Mouse (Mus musculus): ENCODE measurements at regions not wholly inside any gene's neighbourhood (a gene's known extent, or its start where the extent isn't known, plus 50 kb on each side); places are given as distances from the start of the nearest gene placed in this dataset.

- H3K27me3 ChIP-seq (ENCODE audit: control insufficient read depth, insufficient read depth, low read length), result no peaks in the 10 kb centered on the region
- no peak overlapping the region for H3K9ac ChIP-seq (replicated peaks; ENCODE audit: low read depth, low read length)
- no peak overlapping the region for H3K27ac ChIP-seq (ENCODE audit: low read depth, low read length)
- H3K4me3 ChIP-seq (ENCODE audit: low read depth, low read length), result no peak overlapping the region
- H3K36me3 ChIP-seq (ENCODE audit: control insufficient read depth, insufficient read depth, low read length), result no peaks in the 10 kb centered on the region
- H3K9me3 ChIP-seq (ENCODE audit: control insufficient read depth, low read length), result no peaks in the 10 kb centered on the region
- H3K4me1 ChIP-seq (ENCODE audit: control insufficient read depth, insufficient read depth, low read length), result no peaks in the 10 kb centered on the region
- 17% methylated on average over 9 of the region's 9 CpGs for whole genome bisulfite sequencing
- ATAC-seq (ENCODE audit: low read depth), result 0 out of 2 replicates have a peak, but pooled peaks have one; percentile 49
- no peak overlapping the region for H3K4me2 ChIP-seq (ENCODE audit: low read depth, low read length)
Observed at GRCm38 (mm10) chr5:106367831-106368230, 90.1 kb downstream of the Barhl2 start.

GRCm38 (mm10) chr5:106367312-106367711 is 90.7 kb downstream of the Barhl2 start:
- WGBS, result 51% methylated on average over 5 of the region's 5 CpGs
- Histone ChIP-seq H3K4me3 (ENCODE audit: low read depth, low read length) (no peak overlapping the region), H3K27ac (ENCODE audit: low read depth, low read length) (no peak overlapping the region), H3K9ac (replicated peaks; ENCODE audit: low read depth, low read length) (no peak overlapping the region), H3K9me3 (ENCODE audit: control insufficient read depth, low read length) (no peaks in the 10 kb centered on the region), H3K4me2 (ENCODE audit: low read depth, low read length) (no peak overlapping the region), H3K4me1 (ENCODE audit: control insufficient read depth, insufficient read depth, low read length) (no peaks in the 10 kb centered on the region), H3K36me3 (ENCODE audit: control insufficient read depth, insufficient read depth, low read length) (no peaks in the 10 kb centered on the region), H3K27me3 (ENCODE audit: control insufficient read depth, insufficient read depth, low read length) (no peaks in the 10 kb centered on the region)
- no peak for ATAC-seq (ENCODE audit: low read depth)

GRCm38 (mm10) chr5:106366006-106366405 is 92.0 kb downstream of the Barhl2 start:
- no peak overlapping the region for H3K9ac ChIP-seq (replicated peaks; ENCODE audit: low read depth, low read length)
- ATAC-seq (ENCODE audit: low read depth), result no peak
- 86% methylated on average over 7 of the region's 7 CpGs for WGBS
- H3K9me3 ChIP-seq (ENCODE audit: control insufficient read depth, low read length), result no peaks in the 10 kb centered on the region
- H3K4me2 ChIP-seq (ENCODE audit: low read depth, low read length), result no peak overlapping the region
- H3K4me1 ChIP-seq (ENCODE audit: control insufficient read depth, insufficient read depth, low read length), result no peaks in the 10 kb centered on the region
- H3K27me3 ChIP-seq (ENCODE audit: control insufficient read depth, insufficient read depth, low read length), result no peaks in the 10 kb centered on the region
- no peak overlapping the region for H3K4me3 ChIP-seq (ENCODE audit: low read depth, low read length)
- H3K27ac ChIP-seq (ENCODE audit: low read depth, low read length), result no peak overlapping the region
- no peaks in the 10 kb centered on the region for H3K36me3 ChIP-seq (ENCODE audit: control insufficient read depth, insufficient read depth, low read length)

GRCm38 (mm10) chr5:106365094-106365493 is 92.9 kb downstream of the Barhl2 start:
- 43% methylated on average over 8 of the region's 8 CpGs for WGBS
- H3K36me3 ChIP-seq (ENCODE audit: control insufficient read depth, insufficient read depth, low read length), result no peaks in the 10 kb centered on the region
- no peak overlapping the region for H3K27ac ChIP-seq (ENCODE audit: low read depth, low read length)
- no peak for ATAC-seq (ENCODE audit: low read depth)
- no peaks in the 10 kb centered on the region for H3K27me3 ChIP-seq (ENCODE audit: control insufficient read depth, insufficient read depth, low read length)
- no peaks in the 10 kb centered on the region for H3K9me3 ChIP-seq (ENCODE audit: control insufficient read depth, low read length)
- H3K9ac ChIP-seq (replicated peaks; ENCODE audit: low read depth, low read length), result no peak overlapping the region
- no peak overlapping the region for H3K4me3 ChIP-seq (ENCODE audit: low read depth, low read length)
- no peaks in the 10 kb centered on the region for H3K4me1 ChIP-seq (ENCODE audit: control insufficient read depth, insufficient read depth, low read length)
- H3K4me2 ChIP-seq (ENCODE audit: low read depth, low read length), result no peak overlapping the region

GRCm38 (mm10) chr5:106351348-106351747 is 106.6 kb downstream of the Barhl2 start:
- Histone ChIP-seq H3K4me1 (ENCODE audit: control insufficient read depth, insufficient read depth, low read length) (no peaks in the 10 kb centered on the region), H3K4me2 (ENCODE audit: low read depth, low read length) (no peak overlapping the region), H3K36me3 (ENCODE audit: control insufficient read depth, insufficient read depth, low read length) (no peaks in the 10 kb centered on the region), H3K27ac (ENCODE audit: low read depth, low read length) (no peak overlapping the region), H3K4me3 (ENCODE audit: low read depth, low read length) (no peak overlapping the region), H3K9me3 (ENCODE audit: control insufficient read depth, low read length) (no peaks in the 10 kb centered on the region), H3K27me3 (ENCODE audit: control insufficient read depth, insufficient read depth, low read length) (no peaks in the 10 kb centered on the region), H3K9ac (replicated peaks; ENCODE audit: low read depth, low read length) (no peak overlapping the region)
- 86% methylated on average over 8 of the region's 8 CpGs for WGBS
- ATAC-seq (ENCODE audit: low read depth), result no peak; the same call in 1 of the 2 replicates

- Histone ChIP-seq H3K4me2 (ENCODE audit: low read depth, low read length) (no peak overlapping the region), H3K9ac (replicated peaks; ENCODE audit: low read depth, low read length) (no peak overlapping the region), H3K4me3 (ENCODE audit: low read depth, low read length) (no peak overlapping the region), H3K36me3 (ENCODE audit: control insufficient read depth, insufficient read depth, low read length) (no peaks in the 10 kb centered on the region), H3K27ac (ENCODE audit: low read depth, low read length) (no peak overlapping the region), H3K4me1 (ENCODE audit: control insufficient read depth, insufficient read depth, low read length) (no peaks in the 10 kb centered on the region), H3K9me3 (ENCODE audit: control insufficient read depth, low read length) (no peaks in the 10 kb centered on the region), H3K27me3 (ENCODE audit: control insufficient read depth, insufficient read depth, low read length) (no peaks in the 10 kb centered on the region)
- 55% methylated on average over 10 of the region's 10 CpGs for WGBS
- no peak for ATAC-seq (ENCODE audit: low read depth)
Observed at GRCm38 (mm10) chr5:106349851-106350515, 108.0 kb downstream of the Barhl2 start.

- Histone ChIP-seq H3K36me3 (ENCODE audit: control insufficient read depth, insufficient read depth, low read length) (no peaks in the 10 kb centered on the region), H3K4me2 (ENCODE audit: low read depth, low read length) (no peak overlapping the region), H3K4me3 (ENCODE audit: low read depth, low read length) (no peak overlapping the region), H3K9ac (replicated peaks; ENCODE audit: low read depth, low read length) (no peak overlapping the region), H3K9me3 (ENCODE audit: control insufficient read depth, low read length) (no peaks in the 10 kb centered on the region), H3K4me1 (ENCODE audit: control insufficient read depth, insufficient read depth, low read length) (no peaks in the 10 kb centered on the region), H3K27me3 (ENCODE audit: control insufficient read depth, insufficient read depth, low read length) (no peaks in the 10 kb centered on the region), H3K27ac (ENCODE audit: low read depth, low read length) (no peak overlapping the region)
- 5% methylated on average over 8 of the region's 8 CpGs for WGBS
- ATAC-seq (ENCODE audit: low read depth), result no peak
Observed at GRCm38 (mm10) chr5:106344308-106344707, 113.7 kb downstream of the Barhl2 start.

- Histone ChIP-seq H3K36me3 (ENCODE audit: control insufficient read depth, insufficient read depth, low read length) (no peaks in the 10 kb centered on the region), H3K9ac (replicated peaks; ENCODE audit: low read depth, low read length) (no peak overlapping the region), H3K4me1 (ENCODE audit: control insufficient read depth, insufficient read depth, low read length) (no peaks in the 10 kb centered on the region), H3K27ac (ENCODE audit: low read depth, low read length) (no peak overlapping the region), H3K4me2 (ENCODE audit: low read depth, low read length) (no peak overlapping the region), H3K4me3 (ENCODE audit: low read depth, low read length) (no peak overlapping the region), H3K9me3 (ENCODE audit: control insufficient read depth, low read length) (no peaks in the 10 kb centered on the region), H3K27me3 (ENCODE audit: control insufficient read depth, insufficient read depth, low read length) (no peaks in the 10 kb centered on the region)
- WGBS, result 45% methylated on average over 6 of the region's 6 CpGs
- no peak for ATAC-seq (ENCODE audit: low read depth)
Observed at GRCm38 (mm10) chr5:106343601-106344000, 114.4 kb downstream of the Barhl2 start.

GRCm38 (mm10) chr5:106341361-106341760 is 116.6 kb downstream of the Barhl2 start:
- Histone ChIP-seq H3K4me1 (ENCODE audit: control insufficient read depth, insufficient read depth, low read length) (no peaks in the 10 kb centered on the region), H3K9ac (replicated peaks; ENCODE audit: low read depth, low read length) (no peak overlapping the region), H3K9me3 (ENCODE audit: control insufficient read depth, low read length) (no peaks in the 10 kb centered on the region), H3K27me3 (ENCODE audit: control insufficient read depth, insufficient read depth, low read length) (no peaks in the 10 kb centered on the region), H3K36me3 (ENCODE audit: control insufficient read depth, insufficient read depth, low read length) (no peaks in the 10 kb centered on the region), H3K4me3 (ENCODE audit: low read depth, low read length) (no peak overlapping the region), H3K4me2 (ENCODE audit: low read depth, low read length) (no peak overlapping the region), H3K27ac (ENCODE audit: low read depth, low read length) (no peak overlapping the region)
- WGBS, result 67% methylated on average over 12 of the region's 12 CpGs
- ATAC-seq (ENCODE audit: low read depth), result no peak

Measured in neural tube, embryonic 14.5 days (tissue).